Mouse (Mus musculus) MEL (cell line): ENCODE measurements around the gene Fam110a.

ENCODE experiments used
- BHLHE40 ChIP-seq: IDR thresholded peaks from 2 replicates; pipeline ENCODE4 v1.6.1; 2012; ENCODE audit warnings: low read depth, mild to moderate bottlenecking, inconsistent platforms, low read length, improper control_type of control experiment, borderline replicate concordance
- CTCF ChIP-seq, 3 experiments: IDR thresholded peaks in 2 of 3; conservative IDR thresholded peaks in 1 of 3; 2 replicates each; pipeline ENCODE4 v1.5.1; 2011 to 2012; ENCODE audit warnings: low read length in 3 of 3, low read depth in 2 of 3, mild to moderate bottlenecking in 2 of 3, improper control_type of control experiment in 1 of 3, inconsistent platforms in 1 of 3, mixed read lengths in 1 of 3, moderate library complexity in 1 of 3; ENCODE audit not compliant: control insufficient read depth in 1 of 3, insufficient read depth in 1 of 3, poor library complexity in 1 of 3, severe bottlenecking in 1 of 3
- EP300 ChIP-seq, 2 experiments: IDR thresholded peaks; 2 replicates each; pipeline ENCODE4 v1.6.1; 2011; ENCODE audit warnings: improper control_type of control experiment in 2 of 2, low read length in 2 of 2, low read depth in 1 of 2, mild to moderate bottlenecking in 1 of 2
- ETS1 ChIP-seq: IDR thresholded peaks from 2 replicates; pipeline ENCODE4 v1.6.1; 2012; ENCODE audit warnings: low read depth, mild to moderate bottlenecking, inconsistent platforms, low read length, improper control_type of control experiment, moderate library complexity
- HCFC1 ChIP-seq: IDR thresholded peaks from 2 replicates; pipeline ENCODE4 v1.6.1; 2012; ENCODE audit warnings: low read depth, mild to moderate bottlenecking, inconsistent platforms, low read length, improper control_type of control experiment, moderate library complexity
- MAZ ChIP-seq: IDR thresholded peaks from 2 replicates; pipeline ENCODE4 v1.6.1; 2012; ENCODE audit warnings: low read depth, mild to moderate bottlenecking, inconsistent platforms, low read length, improper control_type of control experiment
- MEF2A ChIP-seq: IDR thresholded peaks from 2 replicates; pipeline ENCODE4 v1.6.1; 2014; ENCODE audit warnings: low read depth, mild to moderate bottlenecking, inconsistent platforms, low read length, improper control_type of control experiment; ENCODE audit not compliant: poor library complexity, insufficient replicate concordance, severe bottlenecking; ENCODE audit errors: extremely low read depth
- NELFE ChIP-seq: IDR thresholded peaks from 2 replicates; pipeline ENCODE4 v1.6.1; 2011; ENCODE audit warnings: low read depth, low read length, improper control_type of control experiment
- POLR2AphosphoS2 ChIP-seq: IDR thresholded peaks from 2 replicates; pipeline ENCODE4 v1.6.1; 2011; ENCODE audit warnings: low read length, improper control_type of control experiment
- TBP ChIP-seq: IDR thresholded peaks from 2 replicates; pipeline ENCODE4 v1.8.0; 2011; ENCODE audit warnings: low read depth, low read length, improper control_type of control experiment

DNA sequence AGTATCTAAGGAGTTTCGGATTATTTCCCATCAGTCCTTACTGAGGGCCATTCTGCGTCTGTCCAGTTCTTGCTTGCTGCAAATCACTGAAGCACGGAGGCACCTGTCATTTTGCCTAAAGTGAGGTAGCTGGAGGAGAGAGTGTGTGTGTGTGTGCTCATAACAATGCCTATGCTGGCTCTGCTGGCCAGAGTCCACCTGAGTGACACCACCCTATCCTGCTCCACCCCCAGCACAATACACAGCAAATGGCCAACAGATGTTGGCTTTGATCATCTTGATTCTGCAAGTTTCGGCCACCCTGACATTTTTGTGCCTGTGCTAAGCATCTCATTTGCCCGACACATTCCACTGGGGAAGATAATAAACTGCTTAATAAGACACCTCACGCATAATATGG is 1.5 kb downstream of the Fam110a start:
- TF ChIP-seq BHLHE40 (no peak), CTCF (IDR thresholded peaks at IDR 0.05 in 2 of 3, conservative IDR thresholded peaks at IDR 0.05 in 1 of 3; ENCODE audit: control insufficient read depth in 1 of 3, insufficient read depth in 1 of 3, low read depth in 2 of 3, low read length in 3 of 3, poor library complexity in 1 of 3, severe bottlenecking in 1 of 3) (no peak), EP300 (IDR thresholded peaks at IDR 0.05; ENCODE audit: low read depth in 1 of 2, low read length in 2 of 2) (no peak), MAZ (no peak), ETS1 (no peak), NELFE (no peak), MEF2A (no peak), HCFC1 (no peak), POLR2AphosphoS2 (no peak), TBP (no peak)
